Mouse (Mus musculus): ENCODE measurements at regions not wholly inside any gene's neighbourhood (a gene's known extent, or its start where the extent isn't known, plus 50 kb on each side); places are given as distances from the start of the nearest gene placed in this dataset.
A peak's percentile ranks its signal among the peaks of the same experiment; 100 is the strongest.
"Not testable (repeated sequence)": the region's sequence is repeated elsewhere in the genome, so short reads cannot be mapped to it uniquely, and the experiment has no call there.

DNA sequence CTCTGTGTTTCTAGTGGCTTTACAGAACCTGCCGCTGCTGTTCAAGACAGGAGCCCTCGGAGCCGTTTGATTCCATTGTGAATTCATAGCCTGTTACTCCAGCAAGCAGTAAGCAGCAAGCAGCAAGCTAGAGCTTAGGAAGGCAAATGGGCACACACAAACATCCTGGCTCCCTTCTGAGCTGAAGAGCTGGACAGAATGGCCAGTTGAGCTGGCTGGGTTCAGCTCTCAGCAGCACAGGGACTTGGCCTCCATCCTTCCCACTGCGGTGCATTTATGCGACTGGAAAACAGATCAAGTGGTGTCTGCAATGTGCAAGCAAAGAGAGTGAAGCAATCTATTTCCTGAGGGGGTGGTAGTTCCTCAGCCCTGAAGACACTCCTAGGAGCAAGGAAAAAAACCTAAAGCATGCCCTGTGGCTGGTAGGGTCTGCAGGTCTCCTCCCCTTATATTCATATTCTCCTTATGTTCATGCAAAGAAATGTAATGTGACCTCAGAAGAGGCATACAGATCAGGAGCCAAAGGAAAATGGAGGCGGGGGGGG is 513.9 kb upstream of the Gulo start:
- H3K9ac ChIP-seq (replicated peaks) = no peak overlapping the region
- H3K27ac ChIP-seq (replicated peaks) = peak overlapping the region; percentile 67
- H3K4me2 ChIP-seq = no peak overlapping the region
- H3K4me3 ChIP-seq (replicated peaks) = no peak overlapping the region
- H3K9me3 ChIP-seq (replicated peaks) = no peaks in the 10 kb centered on the region
- ATAC-seq (ENCODE audit: low FRiP score) = no peak
- whole genome bisulfite sequencing = 56% methylated on average over 6 of the region's 6 CpGs
- H3K36me3 ChIP-seq = no peaks in the 10 kb centered on the region
- peaks cover 14% of the 10 kb centered on the region for H3K4me1 ChIP-seq
- no peaks in the 10 kb centered on the region for H3K27me3 ChIP-seq (replicated peaks)

DNA sequence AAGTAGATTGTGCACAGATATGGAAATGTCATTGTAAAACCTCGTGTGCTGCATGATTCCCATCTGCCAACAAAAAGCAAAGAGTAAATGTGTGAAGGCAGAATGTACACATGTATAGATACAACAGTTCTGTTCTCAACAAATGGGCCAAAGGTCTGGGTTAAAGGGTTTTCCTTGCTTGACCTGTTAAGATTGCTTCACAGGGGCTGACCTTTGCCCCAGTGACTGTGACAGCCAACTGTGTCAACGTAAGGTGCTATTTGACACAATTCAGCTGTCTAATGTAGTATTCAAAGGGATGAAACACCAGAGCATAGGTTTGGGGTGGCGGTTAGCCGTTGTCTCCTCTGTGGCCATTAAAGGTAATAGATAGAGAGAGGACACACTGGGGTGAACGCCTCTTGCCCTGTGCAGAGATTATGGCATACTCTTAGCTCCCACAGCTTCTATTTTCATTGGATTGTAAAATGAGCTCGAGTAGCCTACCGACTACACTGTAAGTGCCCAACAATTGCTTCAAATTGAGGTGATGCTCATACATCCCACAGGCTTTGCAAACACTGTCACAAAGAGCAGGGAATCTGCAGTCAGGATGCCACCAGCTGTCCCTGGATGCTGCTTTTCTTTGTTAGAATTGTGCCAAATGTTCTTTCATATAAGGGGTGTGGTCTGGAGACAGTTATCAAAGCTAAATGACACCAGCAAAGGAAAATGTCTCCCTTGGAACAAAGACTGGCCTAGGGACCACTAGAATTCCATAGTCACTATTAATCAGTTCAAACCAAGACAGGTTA is 513.0 kb upstream of the Gulo start:
- Histone ChIP-seq H3K4me3 (replicated peaks) (no peak overlapping the region), H3K27ac (replicated peaks) (peak overlapping the region; percentile 67), H3K36me3 (no peaks in the 10 kb centered on the region), H3K27me3 (replicated peaks) (no peaks in the 10 kb centered on the region), H3K4me1 (peaks cover 14% of the 10 kb centered on the region), H3K9me3 (replicated peaks) (no peaks in the 10 kb centered on the region), H3K4me2 (no peak overlapping the region), H3K9ac (replicated peaks) (no peak overlapping the region)
- 41% methylated on average over 7 of the region's 7 CpGs for WGBS
- no peak for ATAC-seq (ENCODE audit: low FRiP score)

DNA sequence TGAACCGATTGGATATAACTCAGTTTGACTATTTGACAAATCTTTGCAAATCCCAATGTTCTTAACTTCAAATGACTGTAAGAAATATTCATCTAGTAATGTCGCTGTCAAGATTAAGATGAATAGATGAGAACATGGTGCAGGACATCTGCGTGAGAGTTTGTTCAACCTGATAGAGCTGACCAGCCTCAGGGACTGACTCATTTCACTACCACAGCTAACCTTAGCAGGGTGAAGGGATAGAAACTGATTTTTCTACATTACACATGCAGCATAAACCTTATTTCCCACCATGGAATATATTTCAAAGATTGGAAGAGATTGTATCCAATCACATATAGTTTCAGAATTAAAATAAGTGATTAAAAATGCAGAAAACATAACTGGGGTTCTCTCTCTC is 507.8 kb upstream of the Gulo start:
- no peaks in the 10 kb centered on the region for H3K4me1 ChIP-seq
- no peaks in the 10 kb centered on the region for H3K9me3 ChIP-seq (replicated peaks)
- 93% methylated on average over 3 of the region's 3 CpGs for WGBS
- no peak for ATAC-seq (ENCODE audit: low FRiP score)
- no peak overlapping the region for H3K4me2 ChIP-seq
- H3K36me3 ChIP-seq = no peaks in the 10 kb centered on the region
- no peak overlapping the region for H3K4me3 ChIP-seq (replicated peaks)
- H3K9ac ChIP-seq (replicated peaks) = no peak overlapping the region
- H3K27me3 ChIP-seq (replicated peaks) = no peaks in the 10 kb centered on the region
- H3K27ac ChIP-seq (replicated peaks) = no peak overlapping the region

DNA sequence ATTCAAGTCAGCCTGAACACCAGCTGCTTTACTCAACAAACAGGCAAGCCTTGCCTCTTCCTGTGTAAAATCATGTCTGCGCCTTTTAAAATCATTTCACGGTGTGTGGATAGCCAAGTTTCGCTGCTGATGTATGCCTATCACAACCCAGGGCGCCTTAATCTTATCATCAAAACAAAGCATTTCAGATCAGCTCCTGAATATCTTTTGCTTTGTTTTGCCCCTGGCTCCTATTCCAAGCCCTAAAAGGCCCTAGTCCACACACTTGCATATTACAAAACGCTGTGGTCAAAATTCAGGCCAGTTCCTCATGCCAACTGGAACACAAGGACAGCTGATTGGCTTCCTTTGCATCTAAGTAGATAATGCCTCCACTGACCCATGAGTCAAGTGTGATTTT is 501.7 kb upstream of the Gulo start:
- H3K27ac ChIP-seq (replicated peaks) = no peak overlapping the region; the same call in 1 of the 2 replicates
- no peak for ATAC-seq (ENCODE audit: low FRiP score)

DNA sequence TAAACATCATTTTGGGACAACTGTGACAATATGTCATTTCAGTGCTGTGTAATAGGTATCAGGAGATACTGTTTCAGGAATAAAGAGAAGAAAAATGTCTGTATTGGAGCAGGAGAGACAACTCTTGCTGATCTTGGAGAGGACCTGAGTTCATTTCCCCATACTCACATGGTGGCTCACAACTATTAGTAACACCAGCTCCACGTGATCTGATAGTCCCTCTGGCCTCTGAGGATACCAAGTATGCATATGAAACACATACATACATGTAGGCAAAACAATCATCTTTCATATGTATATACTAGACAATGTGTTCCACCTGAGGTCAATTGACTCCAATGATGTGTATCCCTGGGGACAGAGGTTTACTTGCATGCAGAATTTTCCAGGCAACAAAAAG is 501.2 kb upstream of the Gulo start:
- no peak overlapping the region for H3K27ac ChIP-seq (replicated peaks)
- H3K36me3 ChIP-seq = no peaks in the 10 kb centered on the region
- no peak for ATAC-seq (ENCODE audit: low FRiP score)

More for the DNA sequence above, 501.7 kb upstream of the Gulo start:
- H3K4me2 ChIP-seq = no peak overlapping the region
- H3K4me3 ChIP-seq (replicated peaks) = no peak overlapping the region
- no peaks in the 10 kb centered on the region for H3K27me3 ChIP-seq (replicated peaks)
- H3K9ac ChIP-seq (replicated peaks) = no peak overlapping the region
- H3K36me3 ChIP-seq = no peaks in the 10 kb centered on the region
- H3K9me3 ChIP-seq (replicated peaks) = no peaks in the 10 kb centered on the region
- WGBS = 72% methylated on average over 5 of the region's 5 CpGs
- H3K4me1 ChIP-seq = no peaks in the 10 kb centered on the region; the same call in 1 of the 2 replicates

DNA sequence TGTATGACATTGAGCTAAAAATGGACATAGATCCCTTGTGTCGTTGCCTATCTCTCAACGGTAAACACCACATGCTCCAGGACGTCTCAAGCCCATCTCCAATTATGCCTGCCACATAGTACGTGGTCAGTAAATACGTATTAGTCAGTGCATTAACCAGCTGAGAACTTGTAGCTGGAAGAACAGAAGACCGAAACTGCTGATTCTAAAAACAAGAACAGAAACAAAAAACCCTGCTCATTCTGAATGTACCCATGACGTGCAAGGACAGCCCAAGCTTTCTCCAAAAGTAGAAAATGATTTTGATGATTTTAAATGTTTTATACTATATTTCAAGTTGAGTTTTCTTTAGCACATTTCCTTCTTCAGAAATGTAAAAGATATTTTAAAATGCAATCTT is 500.7 kb upstream of the Gulo start:
- H3K4me2 ChIP-seq = no peak overlapping the region
- H3K4me3 ChIP-seq (replicated peaks) = no peak overlapping the region
- H3K27ac ChIP-seq (replicated peaks) = no peak overlapping the region
- H3K9me3 ChIP-seq (replicated peaks) = no peaks in the 10 kb centered on the region
- no peaks in the 10 kb centered on the region for H3K27me3 ChIP-seq (replicated peaks)
- no peaks in the 10 kb centered on the region; the same call in 1 of the 2 replicates for H3K4me1 ChIP-seq
- H3K36me3 ChIP-seq = no peaks in the 10 kb centered on the region
- ATAC-seq (ENCODE audit: low FRiP score) = no peak
- no peak overlapping the region for H3K9ac ChIP-seq (replicated peaks)
- WGBS = 93% methylated on average over 7 of the region's 7 CpGs

More for the DNA sequence above, 501.2 kb upstream of the Gulo start:
- Histone ChIP-seq H3K4me3 (replicated peaks) (no peak overlapping the region), H3K27me3 (replicated peaks) (no peaks in the 10 kb centered on the region), H3K9me3 (replicated peaks) (no peaks in the 10 kb centered on the region), H3K9ac (replicated peaks) (no peak overlapping the region), H3K4me2 (no peak overlapping the region), H3K4me1 (no peaks in the 10 kb centered on the region; the same call in 1 of the 2 replicates)
- WGBS = 61% methylated on average over 1 of the region's 1 CpGs

DNA sequence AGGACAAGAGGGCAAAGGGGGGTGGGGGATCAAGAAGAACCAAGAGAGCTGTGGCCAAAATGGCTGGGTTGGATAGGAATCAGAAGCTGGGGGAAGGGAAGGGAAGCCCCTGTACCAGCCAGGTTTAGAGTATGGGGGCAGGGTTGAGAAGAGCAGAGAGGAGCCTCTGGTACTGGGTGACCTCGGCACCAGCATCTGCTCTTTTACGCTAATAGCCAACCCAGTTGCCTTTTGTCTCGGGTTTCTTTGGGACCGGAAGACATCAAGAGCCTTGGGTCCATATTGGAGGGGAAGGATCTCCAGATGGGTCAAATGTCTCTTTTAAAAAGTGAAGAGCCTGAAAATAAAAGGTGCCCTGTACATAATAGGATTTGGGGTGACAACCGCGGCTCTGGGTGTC is 493.0 kb upstream of the Gulo start:
- Histone ChIP-seq H3K4me1 (peaks cover 14% of the 10 kb centered on the region), H3K36me3 (no peaks in the 10 kb centered on the region), H3K4me2 (no peak overlapping the region), H3K4me3 (replicated peaks) (no peak overlapping the region), H3K27me3 (replicated peaks) (no peaks in the 10 kb centered on the region), H3K27ac (replicated peaks) (no peak overlapping the region), H3K9ac (replicated peaks) (no peak overlapping the region), H3K9me3 (replicated peaks) (no peaks in the 10 kb centered on the region)
- ATAC-seq (ENCODE audit: low FRiP score) = no peak
- WGBS = 89% methylated on average over 6 of the region's 6 CpGs

DNA sequence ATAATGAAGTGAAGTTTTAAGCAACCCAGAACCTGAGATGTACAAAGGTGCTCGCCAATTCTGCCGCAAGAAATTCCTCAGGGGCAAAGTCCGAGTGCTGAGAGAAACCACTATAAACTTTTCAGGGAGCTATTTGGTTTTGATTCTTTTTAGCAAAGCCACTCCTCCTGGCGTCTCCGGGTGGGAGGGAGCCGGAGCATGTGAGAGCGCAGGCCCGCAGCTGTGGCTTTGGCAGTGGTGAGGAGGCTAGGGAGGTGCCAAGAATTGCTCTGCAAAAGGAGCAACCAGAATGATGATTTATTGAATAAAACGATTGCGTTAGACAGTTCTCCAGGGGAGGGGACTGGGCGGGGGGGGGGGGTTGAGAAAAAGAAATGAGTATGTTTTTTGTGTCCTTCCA is 490.9 kb upstream of the Gulo start:
- 10% methylated on average over 11 of the region's 11 CpGs for WGBS

DNA sequence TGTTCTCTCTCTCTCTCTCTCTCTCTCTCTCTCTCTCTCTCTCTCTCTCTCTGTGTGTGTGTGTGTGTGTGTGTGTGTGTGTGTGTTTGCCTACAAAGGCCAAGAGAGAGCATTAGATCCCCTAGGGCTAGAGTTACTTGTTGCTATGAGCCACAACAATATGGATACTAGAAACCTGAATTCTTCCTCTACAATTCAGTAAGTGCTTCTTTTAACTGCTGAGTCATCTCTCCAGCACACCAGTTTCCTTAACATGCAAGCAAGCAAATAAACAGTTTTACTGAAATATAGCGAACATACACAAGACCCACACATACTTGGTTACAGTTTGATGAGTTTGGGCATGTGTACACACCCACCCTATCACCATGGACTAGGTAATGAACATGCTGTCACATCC is 486.1 kb upstream of the Gulo start:
- H3K9me3 ChIP-seq (replicated peaks) = no peaks in the 10 kb centered on the region
- 80% methylated on average over 1 of the region's 1 CpGs for WGBS
- H3K9ac ChIP-seq (replicated peaks) = no peak overlapping the region
- peaks cover 38% of the 10 kb centered on the region for H3K4me1 ChIP-seq
- H3K4me2 ChIP-seq = peak overlapping the region; percentile 36; the same call in 1 of the 2 replicates
- peak overlapping the region; percentile 90 for H3K27ac ChIP-seq (replicated peaks)
- H3K27me3 ChIP-seq (replicated peaks) = no peaks in the 10 kb centered on the region
- H3K36me3 ChIP-seq = no peaks in the 10 kb centered on the region
- no peak for ATAC-seq (ENCODE audit: low FRiP score)
- H3K4me3 ChIP-seq (replicated peaks) = no peak overlapping the region

More for the DNA sequence above, 490.9 kb upstream of the Gulo start:
- peak overlapping the region; percentile 42 for H3K27ac ChIP-seq (replicated peaks)
- ATAC-seq (ENCODE audit: low FRiP score) = peak; percentile 56
- no peaks in the 10 kb centered on the region for H3K27me3 ChIP-seq (replicated peaks)
- peaks cover 23% of the 10 kb centered on the region for H3K4me1 ChIP-seq
- no peaks in the 10 kb centered on the region for H3K9me3 ChIP-seq (replicated peaks)
- no peak overlapping the region for H3K4me3 ChIP-seq (replicated peaks)
- peak overlapping the region; percentile 40 for H3K4me2 ChIP-seq
- no peaks in the 10 kb centered on the region for H3K36me3 ChIP-seq
- H3K9ac ChIP-seq (replicated peaks) = no peak overlapping the region

DNA sequence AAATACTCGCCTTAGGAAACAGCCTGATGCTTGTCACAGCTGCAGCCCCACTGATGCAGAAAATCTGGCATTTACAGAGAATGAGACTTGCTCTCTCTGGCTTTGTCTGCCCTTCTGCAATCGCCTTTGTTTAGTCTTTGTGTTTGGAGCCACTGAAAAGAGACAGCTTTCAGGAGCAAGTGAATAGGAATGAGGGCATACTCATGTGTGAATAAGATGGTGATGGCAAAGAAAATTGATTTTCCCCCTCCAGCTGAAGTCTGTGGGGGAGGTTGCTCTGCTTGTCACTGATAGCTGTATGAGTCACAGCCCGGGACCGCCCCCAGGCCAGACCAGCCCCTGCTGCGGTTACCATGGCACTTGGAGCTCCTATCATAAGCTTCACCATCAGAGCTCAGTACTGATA is 485.5 kb upstream of the Gulo start:
- ATAC-seq (ENCODE audit: low FRiP score) = peak; percentile 95
- Histone ChIP-seq H3K9ac (replicated peaks) (peak overlapping the region; percentile 37; the same call in 1 of the 2 replicates), H3K27me3 (replicated peaks) (no peaks in the 10 kb centered on the region), H3K36me3 (no peaks in the 10 kb centered on the region), H3K4me1 (peaks cover 31% of the 10 kb centered on the region), H3K9me3 (replicated peaks) (no peaks in the 10 kb centered on the region), H3K4me3 (replicated peaks) (no peak overlapping the region), H3K27ac (replicated peaks) (peak overlapping the region; percentile 90), H3K4me2 (peak overlapping the region; percentile 36)
- 0% methylated on average over 5 of the region's 5 CpGs for WGBS

DNA sequence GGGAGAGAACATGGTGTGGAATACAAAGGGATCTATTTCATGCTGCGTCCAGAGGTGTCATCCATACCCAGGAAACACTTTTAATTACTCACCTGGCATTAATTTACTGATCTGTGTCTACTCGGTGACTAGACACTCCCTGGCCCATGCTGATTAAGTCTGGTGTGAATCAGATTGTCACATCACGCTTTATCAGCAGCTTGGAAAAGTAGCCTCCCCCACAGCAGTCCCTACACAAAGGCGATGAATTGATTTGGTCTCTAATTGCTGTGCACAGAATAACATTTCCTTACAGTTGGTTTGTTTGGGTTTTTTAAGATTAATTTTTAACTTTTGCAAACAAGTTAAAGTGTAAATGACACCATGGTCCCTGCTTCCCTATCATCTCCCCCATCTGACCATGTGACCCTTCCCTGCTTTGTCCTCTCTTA is 484.7 kb upstream of the Gulo start:
- no peak overlapping the region for H3K4me2 ChIP-seq
- H3K27ac ChIP-seq (replicated peaks) = peak overlapping the region; percentile 90
- no peak for ATAC-seq (ENCODE audit: low FRiP score)
- no peak overlapping the region for H3K4me3 ChIP-seq (replicated peaks)
- peaks cover 29% of the 10 kb centered on the region for H3K4me1 ChIP-seq
- H3K27me3 ChIP-seq (replicated peaks) = no peaks in the 10 kb centered on the region
- no peaks in the 10 kb centered on the region for H3K9me3 ChIP-seq (replicated peaks)
- no peaks in the 10 kb centered on the region for H3K36me3 ChIP-seq
- no peak overlapping the region for H3K9ac ChIP-seq (replicated peaks)
- WGBS = 14% methylated on average over 4 of the region's 4 CpGs

DNA sequence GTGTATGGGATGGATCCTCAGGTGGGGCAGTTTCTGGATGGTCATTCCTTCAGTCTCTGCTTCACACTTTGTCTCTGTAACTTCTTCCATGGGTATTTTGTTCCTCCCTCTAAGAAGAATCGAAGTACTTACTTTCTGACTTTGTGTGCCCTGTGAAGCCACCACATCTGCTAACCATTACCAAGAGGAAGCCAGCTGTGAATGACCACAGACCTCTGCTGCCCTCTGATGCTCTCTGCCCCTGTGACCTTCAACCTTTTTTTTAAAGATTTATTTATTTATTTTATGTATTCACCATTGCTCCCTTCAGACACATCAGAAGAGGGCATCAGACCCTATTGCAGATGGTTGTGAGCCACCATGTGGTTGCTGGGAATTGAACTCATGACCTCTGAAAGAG is 475.7 kb upstream of the Gulo start:
- not testable (repeated sequence) for H3K27me3 ChIP-seq (replicated peaks); ATAC-seq (ENCODE audit: low FRiP score); H3K9ac ChIP-seq (replicated peaks); H3K36me3 ChIP-seq; H3K27ac ChIP-seq (replicated peaks); H3K9me3 ChIP-seq (replicated peaks); H3K4me2 ChIP-seq; H3K4me3 ChIP-seq (replicated peaks); H3K4me1 ChIP-seq
- 89% methylated on average over 1 of the region's 1 CpGs for WGBS

Measured in neural tube, embryonic 15.5 days (tissue).